Mouse (Mus musculus): ENCODE data around the gene Pnlip.

DNA sequence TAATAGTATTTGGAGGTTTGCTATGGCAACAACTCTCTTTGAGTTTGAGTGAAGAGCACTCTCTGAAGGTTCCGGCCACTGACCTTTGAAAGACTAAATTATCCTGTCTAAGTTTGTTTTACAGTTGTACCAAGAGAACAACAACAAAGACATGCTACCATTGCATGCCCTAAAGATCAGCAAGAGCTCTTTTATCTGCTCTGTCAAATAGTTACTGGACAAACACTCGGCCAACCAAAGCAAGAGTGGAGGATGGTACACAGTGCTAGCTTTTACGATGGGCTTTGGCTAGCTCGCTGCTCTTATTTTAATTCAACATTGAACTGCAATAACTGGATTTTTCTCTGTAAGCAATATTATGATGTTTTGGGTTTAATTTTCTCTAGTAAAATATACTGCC lies 65.6 kb downstream of the Pnlip start:
- TF ChIP-seq CTCF (IDR thresholded peaks at IDR 0.05; ENCODE audit: control insufficient read depth, insufficient read depth, insufficient replicate concordance, low read depth, low read length) (no peak), POLR2A (IDR thresholded peaks at IDR 0.05; ENCODE audit: control insufficient read depth, low read depth, low read length) (no peak)
